Mouse (Mus musculus): ENCODE data around the gene Kirrel2. TPM values are rescaled to one million over a fixed set of nuclear protein-coding genes. Genes with fewer than 3 reads are reported as not detected.

Gene Kirrel2
- polyA plus RNA-seq (2017; shearing (Covaris generic)) = not detected

DNA sequence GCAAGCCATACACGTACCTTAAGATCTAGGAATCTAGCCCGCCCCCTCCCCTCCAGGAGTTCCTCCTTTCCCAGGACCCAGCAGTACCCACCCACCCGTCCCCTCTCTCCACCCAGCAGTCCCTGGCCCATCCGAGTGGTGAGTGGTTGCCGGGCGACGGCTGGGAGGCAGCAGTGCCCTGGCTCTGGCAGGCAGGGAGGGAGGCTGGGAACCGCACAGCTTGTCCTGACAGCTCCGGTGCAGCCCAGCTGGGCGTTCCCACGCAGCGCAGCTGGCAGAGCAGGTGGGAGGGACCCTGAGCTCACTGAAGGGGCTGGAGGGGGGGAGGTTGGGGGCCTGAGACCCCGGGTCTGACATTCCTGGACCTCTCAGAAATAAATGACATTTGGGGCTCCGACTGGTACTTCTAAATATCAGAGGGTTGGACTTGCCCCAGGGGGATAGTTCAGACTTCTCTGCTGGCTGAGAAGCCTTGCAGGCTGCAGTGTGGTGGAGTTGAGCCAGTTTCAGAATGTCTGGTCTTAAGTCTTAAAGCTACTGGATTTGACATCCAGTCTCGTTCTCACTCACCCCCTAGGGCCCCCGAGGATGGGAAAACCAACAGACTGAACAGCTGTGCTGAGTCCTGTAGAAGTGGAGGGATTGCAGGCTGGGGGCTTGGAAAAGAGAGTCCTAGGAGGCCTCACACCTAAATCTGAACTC lies at the start of gene Kirrel2, which contains the start of gene Nphs1:
Kirrel2 (minus strand) TSS at position 62 of the 702 bp plus-strand sequence.
Nphs1 (plus strand) TSS at position 687 of the 702 bp plus-strand sequence.

DNA sequence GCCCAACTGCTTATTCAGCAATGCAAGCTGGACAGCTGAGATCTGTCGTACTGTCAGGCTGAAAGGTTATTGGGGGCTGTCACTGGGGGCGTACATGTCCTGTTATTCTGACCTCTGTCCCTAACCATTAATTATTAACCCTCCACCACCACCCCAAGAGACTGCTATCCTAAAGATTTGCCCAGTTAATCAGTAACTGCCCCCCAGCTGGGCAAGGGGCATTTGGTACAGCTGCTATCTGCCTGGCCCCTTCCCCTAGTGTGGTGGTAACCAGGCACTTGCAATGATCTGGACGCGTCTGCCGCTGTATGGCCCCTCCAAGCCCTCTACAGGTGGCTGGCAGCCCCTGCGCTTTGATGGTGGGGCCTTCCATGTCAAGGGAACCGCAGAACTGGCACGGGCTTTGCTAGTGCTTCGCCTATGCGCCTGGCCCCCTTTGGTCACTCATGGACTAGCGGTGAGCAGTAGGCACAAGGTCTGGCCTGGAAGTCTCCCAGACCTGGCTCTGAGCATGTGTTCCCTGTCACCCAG lies 36.0 kb upstream of the Kirrel2 start, which contains the start of gene Prodh2:
Prodh2 (plus strand) TSS at position 222 of the 531 bp plus-strand sequence.

DNA sequence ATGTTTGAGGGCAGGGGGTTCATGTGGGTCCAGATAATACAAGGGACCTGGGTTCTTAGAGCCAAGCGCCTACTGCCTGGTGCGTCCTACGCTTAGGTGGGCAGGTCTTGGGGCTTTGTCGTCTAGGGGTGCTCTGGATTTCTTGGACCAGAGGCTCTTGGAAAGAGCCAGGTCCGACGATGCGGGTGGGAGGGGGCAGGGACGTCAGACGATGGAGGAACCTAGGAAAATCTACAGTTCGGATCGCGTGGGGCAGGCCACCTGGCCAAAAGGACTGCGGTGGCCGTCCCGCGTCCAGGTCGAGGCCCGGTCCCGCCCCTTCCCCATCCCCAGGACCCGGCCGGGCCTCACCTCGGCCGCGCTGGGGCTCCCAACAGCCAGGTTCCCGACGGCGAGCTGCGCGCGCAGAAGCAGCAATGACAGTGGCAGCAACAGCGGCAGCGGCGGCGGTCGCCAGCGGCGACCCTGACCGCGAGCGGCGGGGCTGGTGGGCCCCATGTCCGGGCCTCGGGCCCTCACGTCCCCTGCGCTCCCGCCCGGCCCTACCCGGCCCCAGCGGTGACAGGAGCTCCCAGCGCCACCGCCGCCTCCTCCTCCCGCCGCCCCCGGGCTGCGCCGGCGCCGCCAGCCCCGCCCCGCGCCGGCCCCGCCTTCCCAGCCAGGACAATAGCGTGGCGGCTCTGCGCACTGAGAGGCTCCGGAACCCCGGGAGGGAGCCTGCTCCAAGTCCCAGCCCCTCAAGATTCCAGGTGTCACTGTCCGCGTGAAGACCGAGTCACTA lies 12.3 kb downstream of the Kirrel2 start, which contains the start of gene Aplp1:
Aplp1 (minus strand) TSS at position 565 of the 781 bp plus-strand sequence.

DNA sequence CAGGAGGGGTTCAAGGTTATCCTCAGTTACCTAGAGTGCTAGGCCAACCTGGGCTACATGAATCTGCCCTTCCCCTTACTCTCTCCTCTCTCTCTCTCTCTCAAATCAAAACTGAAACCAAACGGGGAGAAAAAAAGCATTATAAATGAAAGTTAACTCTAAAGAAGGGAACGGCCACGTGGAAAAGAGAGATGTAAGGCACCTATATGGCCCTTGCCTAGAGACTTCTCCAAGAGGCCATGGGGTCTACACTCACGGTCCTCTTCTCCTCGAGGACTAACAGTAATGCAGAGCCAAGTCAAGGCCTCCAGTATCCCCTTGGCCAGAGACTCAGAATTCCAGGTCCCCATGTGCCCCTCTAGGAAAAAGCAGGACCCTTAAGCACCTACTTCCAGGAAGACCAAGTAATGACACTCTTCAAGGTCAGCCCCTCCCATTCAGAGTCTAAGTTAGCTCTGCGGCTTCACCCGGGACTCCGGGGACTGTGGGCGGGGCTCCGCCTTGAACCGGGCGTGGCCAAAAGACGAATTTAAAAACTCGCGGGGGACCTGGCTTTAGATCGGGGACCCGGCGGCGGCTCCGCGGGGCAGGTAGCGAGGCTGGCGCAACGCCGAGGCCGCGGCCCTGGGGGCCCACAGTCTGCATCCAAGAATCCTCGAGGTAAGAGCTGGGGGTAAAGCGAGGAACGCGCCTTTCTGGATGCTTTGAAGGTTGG lies 36.2 kb downstream of the Kirrel2 start, which contains the start of gene Nfkbid:
Nfkbid (plus strand) TSS at position 558 of the 715 bp plus-strand sequence.

DNA sequence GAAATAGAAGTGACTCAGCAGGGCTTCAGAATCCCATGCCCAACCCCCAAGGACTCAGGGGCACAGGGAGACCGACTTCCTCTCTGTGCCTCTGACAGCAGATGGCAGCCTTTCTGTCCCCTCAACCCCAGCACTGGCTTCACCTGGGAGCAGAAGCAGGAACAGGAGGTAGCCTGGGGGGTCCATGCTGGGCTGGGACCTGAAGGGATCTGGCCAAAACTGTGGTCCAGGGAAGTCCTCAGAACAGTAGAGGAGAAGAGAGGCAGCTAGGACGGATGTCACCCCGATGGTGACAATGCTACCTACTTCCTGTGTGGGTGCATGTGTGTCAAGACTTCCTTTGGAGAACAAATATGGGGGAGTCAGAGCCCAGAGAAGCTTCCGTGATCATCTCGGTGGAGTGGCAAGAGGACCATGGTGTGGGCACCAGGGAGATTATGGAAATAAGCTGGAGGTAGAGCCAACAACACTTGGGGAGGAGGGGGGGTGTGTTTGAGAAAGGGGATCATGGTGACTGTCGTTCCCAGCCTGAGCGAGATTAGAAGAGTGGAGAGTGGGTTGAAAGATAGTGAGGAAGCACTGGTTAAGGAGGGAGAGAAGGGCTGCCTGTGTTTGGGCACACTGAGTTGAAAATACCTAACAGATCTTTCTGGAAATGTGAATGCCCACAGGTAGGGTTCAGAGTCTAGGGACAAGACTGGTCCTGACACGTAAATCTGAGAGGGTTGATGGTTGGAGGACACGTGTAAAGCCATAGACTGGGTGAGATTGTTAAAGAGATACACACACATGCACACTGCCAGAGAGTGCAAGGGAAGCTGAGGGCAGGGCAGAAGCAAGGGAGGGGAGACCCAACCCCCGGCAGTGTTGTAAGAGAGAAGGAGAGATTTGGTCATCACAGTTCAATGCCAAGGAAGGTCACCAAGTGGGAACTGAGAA lies 37.7 kb downstream of the Kirrel2 start, which contains the start of gene Hcst:
Hcst (minus strand) TSS at position 294 of the 939 bp plus-strand sequence.

DNA sequence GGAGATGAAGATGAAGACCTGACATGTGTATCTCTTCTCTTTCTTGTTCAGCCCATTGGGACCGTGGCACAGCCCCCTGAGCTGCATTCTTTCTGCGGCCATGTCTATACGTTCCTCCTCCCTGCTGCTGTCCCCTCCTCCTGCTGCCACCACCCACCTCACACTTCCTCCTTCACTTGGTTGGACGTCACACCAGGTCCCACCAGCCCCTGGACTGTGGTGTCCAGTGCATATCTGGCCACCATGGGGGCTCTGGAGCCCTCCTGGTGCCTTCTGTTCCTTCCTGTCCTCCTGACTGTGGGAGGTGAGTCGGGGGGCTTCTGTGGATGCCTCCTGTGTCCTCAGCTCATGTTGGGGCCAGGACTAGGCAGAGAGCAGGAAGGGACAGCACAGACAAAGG lies 43.9 kb downstream of the Kirrel2 start, which contains the start of gene Tyrobp:
Tyrobp (plus strand) TSS at position 165 of the 400 bp plus-strand sequence.

Other genes starting within 250 kb of the Kirrel2 start
- gene Polr2i, start 225.7 kb downstream of the Kirrel2 start, polyA plus RNA-seq (2017; shearing (Covaris generic)) = 55.5 TPM
- 105 TPM for gene Tbcb, start 225.4 kb downstream of the Kirrel2 start, polyA plus RNA-seq (2017; shearing (Covaris generic))
- not detected for gene Ovol3, start 222.0 kb downstream of the Kirrel2 start, polyA plus RNA-seq (2017; shearing (Covaris generic))
- 0.39 TPM for gene Thap8, start 177.6 kb downstream of the Kirrel2 start, polyA plus RNA-seq (2017; shearing (Covaris generic))
- 5.4 TPM for gene Wdr62, start 177.3 kb downstream of the Kirrel2 start, polyA plus RNA-seq (2017; shearing (Covaris generic))
- 3.3 TPM for gene Clip3, start 166.0 kb downstream of the Kirrel2 start, polyA plus RNA-seq (2017; shearing (Covaris generic))
- 168 TPM for gene Alkbh6, start 149.0 kb downstream of the Kirrel2 start, polyA plus RNA-seq (2017; shearing (Covaris generic))
- 15.5 TPM for gene Syne4, start 142.9 kb downstream of the Kirrel2 start, polyA plus RNA-seq (2017; shearing (Covaris generic))
- gene E130208F15Rik, start 135.9 kb downstream of the Kirrel2 start, polyA plus RNA-seq (2017; shearing (Covaris generic)) = not detected
- 64.6 TPM for gene Sdhaf1, start 133.8 kb downstream of the Kirrel2 start, polyA plus RNA-seq (2017; shearing (Covaris generic))
- not detected for gene Lrfn3, start 94.9 kb downstream of the Kirrel2 start, polyA plus RNA-seq (2017; shearing (Covaris generic))
- gene Tyrobp, start 43.9 kb downstream of the Kirrel2 start, polyA plus RNA-seq (2017; shearing (Covaris generic)) = 5.5 TPM
- 409 TPM for gene Hcst, start 37.8 kb downstream of the Kirrel2 start, polyA plus RNA-seq (2017; shearing (Covaris generic))
- gene Nfkbid, start 36.0 kb downstream of the Kirrel2 start, polyA plus RNA-seq (2017; shearing (Covaris generic)) = 99.8 TPM
- 17.8 TPM for gene Aplp1, start 12.2 kb downstream of the Kirrel2 start, polyA plus RNA-seq (2017; shearing (Covaris generic))
- gene Nphs1, start 625 bp upstream of the Kirrel2 start, polyA plus RNA-seq (2017; shearing (Covaris generic)) = not detected
- gene Prodh2, start 35.9 kb upstream of the Kirrel2 start, polyA plus RNA-seq (2017; shearing (Covaris generic)) = not detected
- gene Arhgap33, start 77.4 kb upstream of the Kirrel2 start, polyA plus RNA-seq (2017; shearing (Covaris generic)) = 1.2 TPM
- gene Hspb6, start 94.5 kb upstream of the Kirrel2 start, polyA plus RNA-seq (2017; shearing (Covaris generic)) = 4.2 TPM
- 9.9 TPM for gene Proser3, start 94.6 kb upstream of the Kirrel2 start, polyA plus RNA-seq (2017; shearing (Covaris generic))
- gene Lin37, start 102.1 kb upstream of the Kirrel2 start, polyA plus RNA-seq (2017; shearing (Covaris generic)) = 89.4 TPM
- gene U2af1l4, start 105.6 kb upstream of the Kirrel2 start, polyA plus RNA-seq (2017; shearing (Covaris generic)) = 47.2 TPM
- 86.6 TPM for gene Gm49396, start 105.7 kb upstream of the Kirrel2 start, polyA plus RNA-seq (2017; shearing (Covaris generic))
- gene Psenen, start 105.9 kb upstream of the Kirrel2 start, polyA plus RNA-seq (2017; shearing (Covaris generic)) = 217 TPM
- gene Igflr1, start 107.7 kb upstream of the Kirrel2 start, polyA plus RNA-seq (2017; shearing (Covaris generic)) = 150 TPM
- gene Kmt2b, start 131.0 kb upstream of the Kirrel2 start, polyA plus RNA-seq (2017; shearing (Covaris generic)) = 15.9 TPM
- 11.7 TPM for gene Zbtb32, start 141.2 kb upstream of the Kirrel2 start, polyA plus RNA-seq (2017; shearing (Covaris generic))
- 0.83 TPM for gene Upk1a, start 155.2 kb upstream of the Kirrel2 start, polyA plus RNA-seq (2017; shearing (Covaris generic))
- 581 TPM for gene Cox6b1, start 168.5 kb upstream of the Kirrel2 start, polyA plus RNA-seq (2017; shearing (Covaris generic))
- not detected for gene Etv2, start 178.2 kb upstream of the Kirrel2 start, polyA plus RNA-seq (2017; shearing (Covaris generic))
- gene Rbm42, start 192.6 kb upstream of the Kirrel2 start, polyA plus RNA-seq (2017; shearing (Covaris generic)) = 204 TPM
- gene Haus5, start 207.3 kb upstream of the Kirrel2 start, polyA plus RNA-seq (2017; shearing (Covaris generic)) = 37.3 TPM
- not detected for gene Pmis2, start 213.9 kb upstream of the Kirrel2 start, polyA plus RNA-seq (2017; shearing (Covaris generic))
- gene 2200002J24Rik, start 241.2 kb upstream of the Kirrel2 start, polyA plus RNA-seq (2017; shearing (Covaris generic)) = not detected